Mouse (Mus musculus): Measurements from ENCODE around the gene Arl6ip6. TPM values are rescaled to one million over a fixed set of nuclear protein-coding genes. Genes with fewer than 3 reads are reported as not detected.

The Arl6ip6 gene
- polyA plus RNA-seq, 1 experiment from 2014 or later: 52.3 TPM

Other genes with a start within 250 kb of the Arl6ip6 start
- gene Prpf40a, start 442 bp upstream of the Arl6ip6 start, polyA plus RNA-seq (2014; fragmentation: Nextera tagmentation; extraction: Ambion mirVana): 136 and 154 TPM in 2 replicates